In genomic region chr6:8693926-8694635, GRCm38 (mm10) we compare ENCODE assay signal across 9 mouse cellular contexts.
DNase-seq lines count a peak whose midpoint lies in the region; ATAC-seq and TF ChIP-seq lines count a peak whose summit lies in the region.
"Had no signal": no experiment of that assay in that cellular context is flagged by ENCODE, and none has a peak within 500 bp of the region (broad histone marks: within the 10 kb centered on the region; RNA-seq: fewer than 3 reads in every experiment).

No protein-coding gene starts in this region.

- H3K36me3 ChIP-seq in lung, postnatal 0 days (ENCODE audit: insufficient read depth, low read length) = no peaks in the 10 kb centered on the region
- no peaks in the 10 kb centered on the region for H3K36me3 ChIP-seq in intestine, embryonic 16.5 days (ENCODE audit: control insufficient read depth, insufficient read depth, low read length)
- H3K36me3 ChIP-seq in stomach, embryonic 14.5 days (ENCODE audit: control insufficient read depth, insufficient read depth, low read length) = no peaks in the 10 kb centered on the region

- no peaks in the 10 kb centered on the region for H3K9me3 ChIP-seq in lung, postnatal 0 days (ENCODE audit: low read length)
- H3K9me3 ChIP-seq in intestine, embryonic 16.5 days (ENCODE audit: control insufficient read depth, low read length) = no peaks in the 10 kb centered on the region
- no peaks in the 10 kb centered on the region for H3K9me3 ChIP-seq in stomach, embryonic 14.5 days (ENCODE audit: control insufficient read depth, low read depth, low read length)

- no peak overlapping the region for H3K4me2 ChIP-seq in lung, postnatal 0 days (replicated peaks; ENCODE audit: low read depth, low read length)
- peak overlapping the region; percentile 14; the same call in 1 of the 2 replicates for H3K4me2 ChIP-seq in intestine, embryonic 16.5 days (ENCODE audit: low read depth, low read length)
- H3K4me2 ChIP-seq in stomach, embryonic 14.5 days (replicated peaks; ENCODE audit: low read depth, low read length) = no peak overlapping the region

- no peak for TF ChIP-seq CTCF in lung, postnatal 0 days (IDR thresholded peaks at IDR 0.05)
- TF ChIP-seq CTCF in lung, adult 2 months (IDR thresholded peaks at IDR 0.05; ENCODE audit: insufficient read depth, low read length) = no peak

- peak; percentile 29 for ATAC-seq in frontal cortex, adult (ENCODE audit: low TSS enrichment)
- no peak for ATAC-seq in lung, postnatal 0 days
- peak; percentile 56 for ATAC-seq in intestine, embryonic 16.5 days
- no peak for ATAC-seq in stomach, embryonic 14.5 days (ENCODE audit: insufficient number of reproducible peaks, insufficient read depth, low FRiP score, low read depth)

- no peak for TF ChIP-seq EP300 in lung, postnatal 0 days (IDR thresholded peaks at IDR 0.05)

- no peak overlapping the region for H3K9ac ChIP-seq in lung, postnatal 0 days (replicated peaks; ENCODE audit: low read depth)
- H3K9ac ChIP-seq in intestine, embryonic 16.5 days (ENCODE audit: low read depth, low read length) = 0 out of 2 replicates have a peak overlapping the region, but pooled peaks have one; percentile 2
- no peak overlapping the region for H3K9ac ChIP-seq in stomach, embryonic 14.5 days (replicated peaks; ENCODE audit: low read depth, low read length)

- WGBS in lung, postnatal 0 days = 50% methylated on average over 10 of the region's 10 CpGs
- 69% methylated on average over 10 of the region's 10 CpGs for WGBS in lung, adult 2 months
- 24% methylated on average over 10 of the region's 10 CpGs for WGBS in intestine, embryonic 16.5 days
- WGBS in stomach, embryonic 14.5 days = 21% methylated on average over 10 of the region's 10 CpGs

- no peaks in the 10 kb centered on the region for H3K27me3 ChIP-seq in lung, postnatal 0 days (replicated peaks; ENCODE audit: insufficient read depth, low read length)
- H3K27me3 ChIP-seq in intestine, embryonic 16.5 days (replicated peaks; ENCODE audit: control insufficient read depth, insufficient read depth, low read length) = no peaks in the 10 kb centered on the region
- H3K27me3 ChIP-seq in stomach, embryonic 14.5 days (ENCODE audit: control insufficient read depth, insufficient read depth, low read length) = no peaks in the 10 kb centered on the region

- H3K4me3 ChIP-seq in lung, postnatal 0 days (ENCODE audit: low read depth, low read length) = no peak overlapping the region
- H3K4me3 ChIP-seq in lung, adult 2 months (replicated peaks; ENCODE audit: extremely low read depth, low read depth, low read length) = no peak overlapping the region
- H3K4me3 ChIP-seq in intestine, embryonic 16.5 days (ENCODE audit: low read length) = no peak overlapping the region
- no peak overlapping the region for H3K4me3 ChIP-seq in stomach, embryonic 14.5 days (ENCODE audit: low read depth, low read length)

- H3K27ac ChIP-seq in lung, postnatal 0 days (ENCODE audit: low read length) = no peak overlapping the region
- H3K27ac ChIP-seq in intestine, embryonic 16.5 days (ENCODE audit: low read length) = peak overlapping the region; percentile 92
- H3K27ac ChIP-seq in stomach, embryonic 14.5 days (ENCODE audit: low read length) = peak overlapping the region; percentile 90

- no peak for DNase-seq in frontal cortex, postnatal 10 days (ENCODE audit: low spot score in 2 of 2)
- DNase-seq in lung, postnatal 0 days (ENCODE audit: low spot score) = peak; percentile 7
- DNase-seq in lung, adult 2 months = no peak
- no peak for DNase-seq in cerebellum, adult 8-10 months
- DNase-seq in thymus, postnatal 10 days (ENCODE audit: low spot score in 2 of 2) = no peak
- DNase-seq: right cerebral cortex, postnatal 25 days had no signal

- TF ChIP-seq POLR2A in lung, adult 2 months (IDR thresholded peaks at IDR 0.05; ENCODE audit: borderline replicate concordance, extremely low read depth, low read depth, low read length) = no peak

- no peaks in the 10 kb centered on the region for H3K4me1 ChIP-seq in lung, postnatal 0 days (ENCODE audit: insufficient read depth, low read depth, low read length)
- H3K4me1 ChIP-seq in lung, adult 2 months (ENCODE audit: control insufficient read depth, insufficient read depth, low read length) = no peaks in the 10 kb centered on the region
- H3K4me1 ChIP-seq in intestine, embryonic 16.5 days (ENCODE audit: control insufficient read depth, insufficient read depth, low read length) = peaks cover 15% of the 10 kb centered on the region
- H3K4me1 ChIP-seq in stomach, embryonic 14.5 days (ENCODE audit: control insufficient read depth, insufficient read depth, low read length) = peaks cover 17% of the 10 kb centered on the region

Comparison
In these comparisons a context has a peak if more than half of its experiments do, and no peak if none do; other contexts are left out.
1. ATAC-seq: peak in frontal cortex, adult (single experiment) and intestine, embryonic 16.5 days (single experiment); none in lung, postnatal 0 days (single experiment) and stomach, embryonic 14.5 days (single experiment).